27 mouse cellular contexts compared by ENCODE assay signal in genomic region chr12:4632957-4633356, GRCm38 (mm10). TPM values are rescaled to one million over a fixed set of nuclear protein-coding genes. Genes with fewer than 3 reads are reported as not detected.
"Had no signal": no experiment of that assay in that cellular context is flagged by ENCODE, and none has a peak within 500 bp of the region (broad histone marks: within the 10 kb centered on the region; RNA-seq: fewer than 3 reads in every experiment).

No protein-coding gene starts in this region.

- H3K4me2 ChIP-seq: lung, embryonic 15.5 days; midbrain, embryonic 12.5 days; neural tube, embryonic 13.5 days; neural tube, embryonic 15.5 days had no signal

- H3K4me1 ChIP-seq: lung, embryonic 15.5 days; midbrain, embryonic 10.5 days; midbrain, embryonic 12.5 days; neural tube, embryonic 13.5 days; neural tube, embryonic 15.5 days had no signal

- DNase-seq: liver, postnatal 0 days; lung, adult 2 months; lung, postnatal 4 days; midbrain, embryonic 14.5 days; retina, postnatal 1 day; right cerebral cortex, adult 18-20 months; right cerebral cortex, postnatal 25 days; right cerebral cortex, postnatal 4 days; spleen, adult 18-20 months; thymus, adult 18-20 months; thymus, postnatal 14 days; thymus, postnatal 36 days had no signal

- H3K9ac ChIP-seq: liver, postnatal 0 days; lung, embryonic 15.5 days; midbrain, embryonic 12.5 days; neural tube, embryonic 13.5 days; neural tube, embryonic 15.5 days had no signal

- H3K9me3 ChIP-seq: lung, embryonic 15.5 days; midbrain, embryonic 10.5 days; midbrain, embryonic 12.5 days; neural tube, embryonic 13.5 days; neural tube, embryonic 15.5 days had no signal

- ATAC-seq: liver, postnatal 0 days; lung, postnatal 0 days; midbrain, embryonic 16.5 days had no signal

- H3K4me3 ChIP-seq: lung, embryonic 15.5 days; midbrain, embryonic 10.5 days; midbrain, embryonic 12.5 days; myocyte; neural tube, embryonic 13.5 days; neural tube, embryonic 15.5 days had no signal

- H3K27ac ChIP-seq: lung, embryonic 15.5 days; midbrain, embryonic 10.5 days; midbrain, embryonic 12.5 days; neural tube, embryonic 13.5 days; neural tube, embryonic 15.5 days had no signal

- H3K27me3 ChIP-seq: lung, embryonic 15.5 days; midbrain, embryonic 12.5 days; neural tube, embryonic 13.5 days; neural tube, embryonic 15.5 days had no signal

RNA-seq across cellular contexts. Expression of gene Gm3625, which starts 40.2 kb away (rescaled TPM):
- total RNA-seq: megakaryocyte, adult 5-6 weeks; megakaryocyte-erythroid progenitor cell, adult 5-6 weeks had no signal
- polyA plus RNA-seq: liver, postnatal 0 days; lung, adult 2 months; lung, embryonic 15.5 days; lung, postnatal 0 days; midbrain, embryonic 10.5 days; midbrain, embryonic 12.5 days; midbrain, embryonic 14.5 days; midbrain, embryonic 16.5 days; myocyte; neural tube, embryonic 11.5 days; neural tube, embryonic 13.5 days; neural tube, embryonic 15.5 days; small intestine, adult 2 months; stomach, embryonic 14.5 days; stomach, embryonic 16.5 days; thymus, postnatal 0 days had no signal
